Mouse (Mus musculus) ovary, adult 18-20 months (tissue): Measurements from ENCODE around the gene Hnrnpll.

Experiments used
- DNase-seq: peaks from one replicate; pipeline ENCODE4 v3.0.0; 2022; ENCODE audit warnings: low spot score, mixed read lengths

Hnrnpll gene

DNA sequence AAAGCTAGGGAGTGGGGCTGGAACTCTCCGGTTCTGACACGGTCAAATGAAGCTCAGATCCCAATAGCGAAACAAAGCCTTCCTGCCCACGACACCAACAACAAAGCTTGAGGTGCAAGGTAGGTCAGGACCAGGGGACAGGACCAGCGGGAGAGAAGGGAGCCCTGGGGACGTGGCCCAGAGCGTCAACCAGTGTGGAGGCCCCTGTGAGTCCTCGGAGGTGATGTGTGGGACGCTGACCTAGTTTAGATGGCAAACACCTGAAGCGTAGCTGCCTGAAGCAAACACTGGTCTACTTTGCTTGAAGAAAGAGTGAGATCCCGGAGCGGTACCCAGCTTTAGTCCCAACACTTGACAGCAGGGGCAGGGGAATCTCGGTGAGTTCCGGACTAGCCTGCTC, 62.5 kb downstream of the Hnrnpll start:
- no peak for DNase-seq

DNA sequence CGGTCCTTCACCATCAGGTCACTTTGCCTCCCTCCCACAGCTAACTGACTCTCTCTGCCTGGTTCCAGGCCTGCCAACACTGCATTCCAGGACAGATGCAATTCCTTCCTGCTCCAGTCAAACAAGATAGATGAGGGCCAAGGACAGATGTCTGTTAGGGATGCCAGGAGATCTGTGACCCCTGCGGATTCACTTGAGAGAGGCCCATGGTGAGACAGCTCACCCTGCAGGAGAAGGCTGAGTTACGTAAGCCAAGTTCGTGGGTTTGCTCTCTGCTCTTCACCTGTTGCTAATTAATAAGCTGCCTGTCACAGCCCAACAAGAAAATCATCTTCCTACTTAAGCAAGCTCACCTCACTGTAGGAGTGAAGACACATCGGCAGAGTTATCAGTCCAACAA, 63.1 kb downstream of the Hnrnpll start:
- no peak for DNase-seq

DNA sequence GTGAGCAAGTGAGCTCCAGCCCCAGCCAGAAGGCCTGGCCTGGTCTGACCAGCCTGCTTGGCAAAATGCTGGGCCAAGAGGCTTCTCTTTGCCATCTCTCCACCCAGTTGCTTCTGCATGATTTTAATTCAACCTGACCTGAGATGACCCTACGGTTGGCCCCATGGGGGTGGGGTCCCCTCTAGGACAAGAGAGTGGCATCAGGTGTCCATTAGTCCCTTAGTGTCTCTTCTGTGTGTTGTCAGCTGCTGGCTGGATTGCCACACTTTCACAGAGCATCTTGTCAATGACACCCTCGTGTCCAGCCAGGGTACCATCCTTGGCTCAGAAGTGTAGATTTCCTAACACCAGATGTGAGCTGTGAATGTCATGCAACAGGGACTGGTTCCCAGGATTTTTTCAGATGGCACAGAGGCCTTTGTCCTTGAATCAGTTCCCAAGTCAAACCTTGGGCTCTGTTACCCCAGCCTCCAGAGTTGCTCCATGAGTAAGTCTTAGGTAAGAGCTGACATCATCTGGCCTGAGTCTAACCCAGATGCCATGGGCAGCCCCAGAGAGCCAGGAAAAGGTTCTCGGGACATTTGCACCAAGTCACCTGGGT, 66.9 kb downstream of the Hnrnpll start:
- DNase-seq, result no peak

DNA sequence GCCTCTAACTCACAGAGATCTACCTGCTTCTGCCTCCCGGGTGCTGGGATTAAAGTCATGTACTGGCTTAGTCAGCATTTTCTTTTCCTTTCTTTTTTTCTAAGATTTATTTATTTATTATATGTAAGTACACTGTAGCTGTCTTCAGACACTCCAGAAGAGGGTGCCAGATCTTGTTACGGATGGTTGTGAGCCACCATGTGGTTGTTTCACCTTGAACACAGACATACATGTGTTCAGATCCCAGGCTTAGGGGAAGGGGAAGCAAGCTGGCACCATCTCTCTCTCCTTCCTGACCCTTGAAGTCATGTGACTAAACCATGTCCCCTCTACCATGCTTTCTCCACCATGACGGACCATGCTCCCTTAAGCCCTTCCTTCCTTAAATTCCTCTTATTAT, 70.0 kb downstream of the Hnrnpll start:
- DNase-seq, result no peak

DNA sequence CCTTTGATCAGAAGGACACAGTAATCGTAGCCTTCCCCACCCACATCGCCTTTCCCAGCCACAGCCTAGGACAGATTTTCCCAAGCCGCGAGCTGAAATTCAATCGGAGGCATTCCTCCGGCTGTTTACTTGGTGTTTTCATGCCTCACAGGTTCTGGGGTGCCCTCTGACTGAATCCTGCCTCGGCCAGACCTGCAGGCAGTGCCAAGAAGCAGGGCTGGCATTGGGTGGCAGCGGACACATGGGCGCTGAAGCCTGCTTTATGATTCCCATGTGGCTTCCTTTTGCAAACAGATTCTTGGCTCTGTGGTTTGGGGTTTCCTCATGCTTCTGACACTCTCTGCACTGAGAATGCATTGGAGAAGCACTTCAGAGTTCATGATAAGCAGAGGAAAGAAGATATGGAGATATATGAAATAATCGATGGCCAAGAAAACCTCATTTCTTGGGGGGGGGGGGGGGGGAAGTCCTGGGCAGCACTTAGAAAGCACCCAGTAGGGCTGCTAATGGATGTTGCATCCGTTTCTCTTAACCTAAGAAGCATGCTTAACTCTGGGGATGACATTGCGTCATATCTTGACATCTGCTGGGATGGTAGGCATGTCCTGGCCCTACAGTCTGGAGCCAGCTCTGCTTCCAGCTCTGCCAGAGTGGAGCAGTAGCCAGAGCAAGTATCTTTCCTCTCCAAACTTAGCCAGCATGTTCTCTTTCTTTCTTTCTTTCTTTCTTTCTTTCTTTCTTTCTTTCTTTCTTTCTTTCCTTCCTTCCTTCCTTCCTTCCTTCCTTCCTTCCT, 70.8 kb downstream of the Hnrnpll start:
- no peak for DNase-seq

DNA sequence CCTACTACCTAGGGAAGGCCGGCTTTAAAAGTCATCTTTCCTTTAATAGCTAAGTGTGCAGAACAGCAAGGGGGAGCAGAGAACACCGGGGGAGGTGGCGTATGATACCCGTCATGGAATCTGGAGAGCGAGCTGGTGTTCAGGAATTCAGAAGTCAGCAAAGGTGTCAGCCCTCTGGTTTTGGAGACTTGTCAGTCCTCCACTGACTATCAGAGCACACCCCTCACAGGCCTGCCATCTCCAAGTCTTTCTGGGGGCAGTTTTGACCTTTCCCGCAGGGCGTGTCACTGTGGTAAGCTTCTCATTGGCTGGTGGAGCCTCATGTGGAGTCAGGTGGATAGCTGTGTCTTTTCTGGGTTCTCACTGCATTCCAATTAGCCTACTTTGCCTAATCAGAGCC, 72.0 kb downstream of the Hnrnpll start:
- no peak for DNase-seq

DNA sequence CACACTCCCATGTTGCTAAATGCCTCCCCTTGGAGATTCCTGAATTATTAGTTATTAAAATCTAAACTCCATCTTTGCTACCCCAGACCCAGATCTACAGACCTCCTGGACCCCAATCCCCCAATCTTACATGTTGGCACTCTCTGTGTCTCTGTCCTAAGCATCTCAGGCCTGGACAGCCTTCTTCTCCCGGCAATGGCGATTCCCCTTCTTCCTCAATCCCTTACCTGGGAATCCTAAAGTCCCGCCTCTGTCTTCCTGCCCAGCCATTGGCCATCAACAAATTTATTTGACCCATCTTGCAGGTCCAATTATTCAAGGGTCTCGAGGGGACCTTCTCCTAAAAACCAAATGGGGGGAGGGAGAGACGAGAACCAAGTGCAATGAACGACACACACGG, 77.7 kb downstream of the Hnrnpll start:
- DNase-seq, result no peak

DNA sequence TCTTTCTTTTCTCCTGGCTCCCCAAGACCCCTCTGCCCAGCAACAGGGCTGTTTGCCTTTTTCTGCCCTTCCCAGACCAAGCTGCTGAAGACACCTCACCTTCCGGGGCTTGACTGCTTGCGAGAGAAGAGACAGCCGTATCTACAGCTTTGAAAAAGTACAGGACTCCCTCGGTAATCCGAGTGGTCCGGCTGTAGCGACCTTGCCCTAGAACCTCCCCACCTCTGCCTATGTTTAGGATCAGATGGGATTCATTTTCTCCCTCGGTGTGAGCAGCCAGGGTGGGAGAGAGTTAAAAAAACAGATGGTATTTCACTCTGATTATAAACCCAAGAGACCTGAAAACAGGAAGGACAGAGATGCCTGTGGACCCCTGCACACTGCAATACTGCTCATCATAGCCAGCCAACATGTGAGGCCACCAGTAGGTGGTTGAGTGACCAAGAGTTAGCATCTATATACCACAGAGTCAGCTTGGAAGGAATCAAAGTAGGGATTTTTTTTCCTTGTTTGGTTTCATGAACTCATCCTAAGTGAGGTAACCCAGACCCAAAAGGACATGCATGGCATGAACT, 79.1 kb downstream of the Hnrnpll start:
- DNase-seq, result no peak

DNA sequence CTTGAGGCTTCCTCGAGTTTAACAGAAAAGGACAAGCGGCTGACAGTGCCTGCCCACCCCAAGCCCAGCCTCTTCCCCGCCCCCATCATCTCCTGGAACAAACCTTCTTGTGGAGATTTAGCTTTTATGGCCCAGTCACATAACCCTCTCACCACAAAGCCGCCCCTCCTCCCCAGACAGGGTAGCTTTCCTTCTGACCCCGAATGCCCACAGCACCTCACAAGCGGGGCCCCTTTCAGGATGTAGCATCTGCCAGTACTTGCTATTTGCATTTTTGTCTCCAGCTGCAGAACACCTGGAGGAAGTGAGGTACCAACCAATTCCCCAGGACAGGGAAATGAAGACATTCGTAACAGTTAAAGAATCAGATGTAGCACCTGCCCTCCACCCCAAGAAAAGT, 79.6 kb downstream of the Hnrnpll start:
- DNase-seq, result no peak

DNA sequence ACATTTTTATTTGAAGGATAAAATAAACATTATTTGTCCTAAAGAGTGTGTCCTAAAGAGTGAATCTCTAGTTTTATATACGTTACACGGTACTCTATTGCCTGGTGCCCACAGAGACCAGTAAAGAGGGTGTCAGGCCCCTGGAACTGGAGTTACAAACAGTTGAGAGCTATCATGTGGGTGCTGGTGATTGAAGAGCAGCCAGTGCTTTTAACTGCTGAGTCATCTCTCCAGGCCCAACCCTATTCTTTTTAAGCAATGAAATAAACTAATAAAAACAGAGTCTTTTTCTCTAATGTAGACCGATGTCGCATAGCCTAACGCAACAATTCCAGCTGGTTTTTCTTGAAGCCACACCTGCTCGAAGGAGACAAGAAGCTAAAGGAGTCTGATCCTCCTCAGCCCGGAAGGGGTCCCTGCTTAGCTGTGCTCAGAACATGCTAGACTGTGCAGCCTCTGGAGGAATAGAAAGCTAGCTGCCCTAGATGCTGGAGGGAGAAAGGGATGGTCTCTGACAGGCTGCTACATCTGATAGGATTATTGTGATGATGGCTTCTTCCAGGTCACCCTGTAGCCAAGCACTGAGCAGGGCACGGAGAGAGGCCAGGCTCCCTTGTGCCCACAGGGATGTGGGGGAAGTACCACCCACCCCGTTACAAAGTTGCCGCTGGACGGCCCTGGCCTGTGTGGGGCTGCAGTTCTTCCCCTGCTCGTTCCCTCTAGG, 80.2 kb downstream of the Hnrnpll start:
- no peak for DNase-seq

DNA sequence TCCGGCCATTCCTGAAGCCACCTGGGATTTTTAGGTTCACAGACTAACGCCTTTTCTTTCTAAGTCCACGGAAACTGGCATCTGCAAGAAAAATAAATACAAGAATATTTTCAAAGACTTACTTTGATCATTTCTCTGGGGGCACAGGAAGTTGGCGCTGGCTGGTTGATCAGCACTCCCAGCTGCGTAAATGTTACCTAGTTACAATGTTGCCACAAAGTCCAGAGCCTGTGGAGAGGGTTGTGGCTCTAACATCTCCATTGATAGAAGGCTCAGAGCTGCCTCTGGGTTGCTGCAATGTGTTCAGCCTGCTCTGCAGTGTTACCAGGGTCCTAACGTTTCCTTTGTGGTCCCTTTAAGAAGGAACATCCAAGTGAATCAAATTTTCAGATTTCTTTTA, 80.8 kb downstream of the Hnrnpll start:
- DNase-seq, result no peak

DNA sequence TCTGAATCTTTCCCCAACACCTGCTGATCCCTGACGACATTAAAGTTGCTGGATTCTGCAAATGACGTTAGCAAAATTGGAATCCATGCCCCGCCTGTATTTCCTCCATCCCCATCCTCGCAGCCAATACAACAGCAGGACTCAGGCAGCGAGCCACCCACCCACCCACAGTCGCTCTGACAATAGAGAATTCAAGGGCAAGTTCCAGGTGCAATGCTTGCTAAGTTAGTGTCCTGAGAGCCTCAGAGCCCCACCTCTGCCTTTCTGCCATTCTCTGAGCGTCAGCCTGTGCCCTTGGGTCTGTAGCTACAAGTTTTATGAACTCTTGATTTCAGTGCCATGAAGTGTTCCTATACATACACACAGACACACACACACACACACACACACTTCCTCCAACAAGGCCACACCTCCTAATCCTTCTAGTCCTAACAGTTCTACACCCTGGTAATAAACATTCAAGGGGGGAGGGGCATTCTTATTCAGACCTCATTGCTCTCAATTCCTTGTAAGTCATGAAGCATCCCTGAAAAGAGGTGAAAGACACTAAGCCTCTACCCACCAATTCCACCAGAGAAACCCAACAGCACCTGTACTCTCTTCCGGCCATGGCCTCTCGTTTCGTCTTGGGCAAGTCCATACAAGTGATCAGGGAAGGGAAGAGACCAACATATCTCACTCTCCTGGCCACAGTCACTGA, 81.6 kb downstream of the Hnrnpll start:
- no peak for DNase-seq
